Mouse (Mus musculus) hindbrain, embryonic 12.5 days (tissue): ENCODE measurements at regions not wholly inside any gene's neighbourhood (a gene's known extent, or its start where the extent isn't known, plus 50 kb on each side); places are given as distances from the start of the nearest gene placed in this dataset.
A peak's percentile ranks its signal among the peaks of the same experiment; 100 is the strongest.

Experiments used
- ATAC-seq: fragments of 200-750 bp; cut with Nextera tagmentation; 2 replicates; pipeline ENCODE4 v1.8.0; 2017; ENCODE audit warnings: moderate TSS enrichment; ENCODE audit not compliant: low FRiP score
- H3K27ac ChIP-seq: fragments of 300-500 bp; sonication (generic); 2 replicates; pipeline ENCODE4 v1.5.1; 2016; ENCODE audit warnings: mild to moderate bottlenecking
- H3K27me3 ChIP-seq: fragments of 300-500 bp; sonication (generic); 2 replicates; pipeline ENCODE4 v1.6.1; 2016; ENCODE audit warnings: mild to moderate bottlenecking
- H3K36me3 ChIP-seq: fragments of 300-500 bp; sonication (generic); 2 replicates; pipeline ENCODE4 v1.6.1; 2016; ENCODE audit warnings: mild to moderate bottlenecking
- H3K4me1 ChIP-seq: fragments of 300-500 bp; sonication (generic); 2 replicates; pipeline ENCODE4 v1.6.1; 2016
- H3K4me2 ChIP-seq: fragments of 300-500 bp; sonication (generic); replicated peaks from 2 replicates; pipeline ENCODE4 v1.6.1; 2016; ENCODE audit warnings: mild to moderate bottlenecking
- H3K4me3 ChIP-seq: fragments of 300-500 bp; sonication (generic); 2 replicates; pipeline ENCODE4 v1.5.1; 2016; ENCODE audit warnings: mild to moderate bottlenecking
- H3K9ac ChIP-seq: fragments of 300-500 bp; sonication (generic); 2 replicates; pipeline ENCODE4 v1.6.1; 2016; ENCODE audit warnings: mild to moderate bottlenecking, moderate library complexity
- H3K9me3 ChIP-seq: fragments of 300-500 bp; sonication (generic); replicated peaks from 2 replicates; pipeline ENCODE4 v1.6.1; 2016; ENCODE audit warnings: mild to moderate bottlenecking
- WGBS: fragments of 180-500 bp; shearing (Covaris S2); methylation state at CpG from one replicate; pipeline ENCODE4 v1.1.7; 2016; 5-methylcytosine and 5-hydroxymethylcytosine counted together

DNA sequence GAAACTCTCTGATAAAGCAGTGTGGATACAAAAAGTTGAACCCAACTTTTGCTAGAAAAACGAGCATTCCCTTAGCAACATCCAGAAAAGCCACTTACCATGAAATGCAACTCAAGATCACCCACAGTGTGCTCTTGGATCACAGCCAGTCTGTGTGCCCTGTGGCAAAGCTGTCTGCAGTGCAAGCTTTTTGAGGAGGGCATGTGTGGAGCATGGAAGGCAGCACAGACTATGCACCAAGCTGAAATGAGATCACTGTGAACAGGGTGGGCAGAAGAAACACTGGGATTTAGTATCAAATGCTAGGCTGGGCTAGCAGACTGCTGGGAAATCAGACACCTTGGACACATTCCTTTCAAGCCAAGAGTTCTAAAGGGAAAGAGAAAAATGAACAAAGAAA lies 162.4 kb downstream of the Sim1 start:
- no peaks in the 10 kb centered on the region for H3K4me1 ChIP-seq
- no peak overlapping the region for H3K4me2 ChIP-seq
- H3K9me3 ChIP-seq: no peaks in the 10 kb centered on the region
- H3K27ac ChIP-seq: no peak overlapping the region
- no peak for ATAC-seq
- H3K9ac ChIP-seq: no peak overlapping the region
- no peaks in the 10 kb centered on the region for H3K36me3 ChIP-seq
- no peaks in the 10 kb centered on the region for H3K27me3 ChIP-seq
- H3K4me3 ChIP-seq: no peak overlapping the region
- WGBS: 44% methylated on average over 1 of the region's 1 CpGs

DNA sequence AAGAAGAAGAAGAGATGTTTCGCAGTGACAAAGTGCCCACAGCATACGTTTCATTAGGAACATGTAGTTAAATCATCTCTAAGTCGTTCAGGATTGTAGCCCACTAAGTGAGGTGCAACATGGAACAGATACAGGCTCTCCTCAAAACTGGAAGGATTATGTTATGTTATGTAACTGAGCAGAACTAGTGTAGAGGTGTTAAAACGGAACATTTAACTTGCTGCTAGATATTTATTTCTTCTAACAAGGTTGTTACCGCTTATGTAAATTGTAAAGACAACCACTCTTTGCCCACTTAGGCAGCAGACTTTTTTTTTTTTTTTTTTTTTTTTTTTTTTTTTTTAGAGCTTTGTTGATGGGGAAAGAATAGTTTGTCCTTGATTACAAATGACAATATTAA lies 163.8 kb downstream of the Sim1 start:
- WGBS: 85% methylated on average over 5 of the region's 5 CpGs
- Histone ChIP-seq H3K4me2 (no peak overlapping the region), H3K4me3 (no peak overlapping the region), H3K9ac (no peak overlapping the region), H3K4me1 (no peaks in the 10 kb centered on the region), H3K9me3 (no peaks in the 10 kb centered on the region), H3K27me3 (no peaks in the 10 kb centered on the region), H3K36me3 (no peaks in the 10 kb centered on the region), H3K27ac (no peak overlapping the region)
- ATAC-seq: no peak

DNA sequence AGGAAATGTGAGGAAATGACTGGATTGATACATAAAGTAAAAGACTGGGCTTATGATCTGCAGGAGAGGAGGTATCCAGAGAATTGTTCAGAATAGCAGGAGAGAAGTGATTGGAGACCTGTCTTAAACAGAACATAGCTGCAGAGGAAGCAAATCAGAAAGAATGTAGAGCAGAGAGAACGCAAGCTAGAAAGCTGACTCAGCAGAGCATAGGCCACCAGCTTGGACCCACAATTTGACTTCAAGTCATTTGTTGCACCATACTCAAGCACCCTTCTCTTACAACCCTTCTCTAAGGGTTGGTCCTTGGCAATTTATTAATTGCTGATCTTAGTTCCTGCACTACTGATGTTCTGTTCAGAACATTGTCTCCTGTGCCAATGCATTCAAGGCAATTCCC lies 207.0 kb downstream of the Sim1 start:
- Histone ChIP-seq H3K27me3 (no peaks in the 10 kb centered on the region), H3K4me2 (no peak overlapping the region), H3K4me3 (no peak overlapping the region), H3K27ac (no peak overlapping the region), H3K9me3 (no peaks in the 10 kb centered on the region), H3K9ac (no peak overlapping the region), H3K4me1 (no peaks in the 10 kb centered on the region), H3K36me3 (no peaks in the 10 kb centered on the region)
- no peak for ATAC-seq
- WGBS: 94% methylated on average over 1 of the region's 1 CpGs

DNA sequence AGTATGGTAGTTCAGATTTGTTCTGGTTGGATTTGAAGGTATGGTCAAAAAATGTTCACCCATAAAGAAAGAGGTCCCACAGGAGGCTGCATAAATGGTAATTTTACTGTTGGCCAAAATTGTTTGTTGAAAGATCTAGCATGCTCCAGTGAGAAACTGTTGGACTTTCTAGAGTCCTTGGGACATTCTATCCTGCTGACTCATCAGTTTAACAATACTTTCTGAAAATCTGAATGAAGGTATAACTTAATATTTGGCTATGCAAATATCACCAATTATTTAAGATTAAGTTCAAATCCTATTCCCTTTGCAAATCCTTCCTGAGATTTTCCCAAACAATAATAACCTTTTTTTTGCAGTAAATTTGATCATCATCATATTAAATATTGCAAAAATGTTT lies 257.3 kb downstream of the Sim1 start:
- ATAC-seq: no peak
- no peak overlapping the region for H3K9ac ChIP-seq
- H3K9me3 ChIP-seq: no peaks in the 10 kb centered on the region
- H3K4me2 ChIP-seq: no peak overlapping the region
- no peaks in the 10 kb centered on the region for H3K36me3 ChIP-seq
- H3K27ac ChIP-seq: no peak overlapping the region
- peaks cover 5% of the 10 kb centered on the region; the same call in 1 of the 2 replicates for H3K4me1 ChIP-seq
- peaks cover 8% of the 10 kb centered on the region; the same call in 1 of the 2 replicates for H3K27me3 ChIP-seq
- H3K4me3 ChIP-seq: no peak overlapping the region

DNA sequence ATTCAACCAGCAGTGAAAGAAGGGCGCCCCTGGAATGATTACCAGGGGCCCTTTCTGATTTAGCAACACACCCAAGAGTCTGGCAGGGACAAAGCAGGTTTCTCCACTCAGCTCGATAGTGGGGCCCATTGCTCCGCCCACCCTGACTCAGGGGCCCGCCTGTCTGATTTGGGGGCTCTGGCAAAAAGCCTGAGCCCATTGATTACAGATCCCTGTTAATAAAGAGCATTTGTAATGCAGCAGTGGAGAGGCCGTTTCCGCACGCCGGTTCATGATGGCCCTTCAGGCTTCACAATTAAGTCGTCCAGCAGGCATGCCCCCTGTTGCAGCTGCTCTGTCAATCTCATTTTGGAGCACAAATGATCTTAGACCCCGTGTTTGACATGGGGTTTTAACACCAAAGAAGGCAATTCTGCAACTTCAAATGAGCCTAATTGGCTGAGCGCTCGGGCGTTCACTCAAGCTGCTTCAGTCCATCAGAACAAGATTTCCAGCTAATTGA lies 259.0 kb downstream of the Sim1 start:
- ATAC-seq: peak; percentile 96
- H3K27me3 ChIP-seq: peaks cover 8% of the 10 kb centered on the region; the same call in 1 of the 2 replicates
- peaks cover 5% of the 10 kb centered on the region; the same call in 1 of the 2 replicates for H3K4me1 ChIP-seq
- no peaks in the 10 kb centered on the region for H3K36me3 ChIP-seq
- 0 out of 2 replicates have a peak overlapping the region, but pooled peaks have one; percentile 6 for H3K27ac ChIP-seq
- no peak overlapping the region for H3K9ac ChIP-seq
- WGBS: 11% methylated on average over 13 of the region's 13 CpGs
- peak overlapping the region; percentile 51 for H3K4me2 ChIP-seq
- no peaks in the 10 kb centered on the region for H3K9me3 ChIP-seq
- H3K4me3 ChIP-seq: peak overlapping the region; percentile 18

DNA sequence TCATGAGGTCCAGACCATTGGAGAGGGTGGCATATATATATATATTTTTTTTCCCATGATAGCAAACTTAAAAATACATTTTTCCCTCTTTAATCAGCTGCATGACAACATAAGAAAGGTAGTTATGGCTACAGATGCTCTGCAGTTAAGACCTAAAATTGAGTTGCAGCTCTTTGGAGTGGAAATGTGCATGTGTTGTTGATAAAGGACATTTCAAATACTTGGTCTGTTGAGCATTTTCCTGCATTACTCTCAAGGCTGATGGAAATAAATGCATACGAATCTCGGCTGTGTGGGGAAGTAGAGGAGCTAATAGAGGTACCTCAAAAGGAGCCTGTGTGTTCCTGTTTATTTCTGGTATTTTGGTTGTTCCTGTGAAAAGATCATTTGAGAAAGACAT lies 259.5 kb downstream of the Sim1 start:
- Histone ChIP-seq H3K4me3 (no peak overlapping the region), H3K4me1 (peaks cover 5% of the 10 kb centered on the region; the same call in 1 of the 2 replicates), H3K9ac (no peak overlapping the region), H3K4me2 (peak overlapping the region; percentile 51), H3K36me3 (no peaks in the 10 kb centered on the region), H3K9me3 (no peaks in the 10 kb centered on the region), H3K27me3 (peaks cover 8% of the 10 kb centered on the region; the same call in 1 of the 2 replicates), H3K27ac (no peak overlapping the region)
- ATAC-seq: no peak; the same call in 1 of the 2 replicates
- WGBS: 37% methylated on average over 2 of the region's 2 CpGs

DNA sequence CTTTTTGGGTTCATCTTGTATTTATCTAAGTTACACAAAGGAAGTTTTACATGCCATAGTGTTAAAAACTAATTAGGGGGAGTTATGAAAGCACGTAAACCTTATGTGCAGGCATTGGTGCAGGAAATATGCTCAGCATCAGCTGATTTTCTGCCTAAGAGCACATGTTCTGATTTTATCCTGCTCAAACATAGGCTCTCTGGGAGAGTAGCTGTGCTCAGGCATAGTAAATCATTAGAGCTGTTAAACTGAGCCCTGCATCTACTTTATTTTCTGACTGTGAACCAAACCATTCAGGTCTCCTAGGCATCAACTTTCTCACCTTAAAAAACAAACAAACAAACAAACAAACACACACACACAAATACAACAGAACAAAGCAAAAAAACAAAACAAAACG lies 260.2 kb downstream of the Sim1 start:
- 82% methylated on average over 2 of the region's 2 CpGs for WGBS
- peaks cover 8% of the 10 kb centered on the region; the same call in 1 of the 2 replicates for H3K27me3 ChIP-seq
- H3K27ac ChIP-seq: no peak overlapping the region
- no peak for ATAC-seq
- peaks cover 5% of the 10 kb centered on the region; the same call in 1 of the 2 replicates for H3K4me1 ChIP-seq
- H3K4me3 ChIP-seq: no peak overlapping the region
- no peaks in the 10 kb centered on the region for H3K36me3 ChIP-seq
- H3K9ac ChIP-seq: no peak overlapping the region
- H3K4me2 ChIP-seq: no peak overlapping the region
- no peaks in the 10 kb centered on the region for H3K9me3 ChIP-seq

DNA sequence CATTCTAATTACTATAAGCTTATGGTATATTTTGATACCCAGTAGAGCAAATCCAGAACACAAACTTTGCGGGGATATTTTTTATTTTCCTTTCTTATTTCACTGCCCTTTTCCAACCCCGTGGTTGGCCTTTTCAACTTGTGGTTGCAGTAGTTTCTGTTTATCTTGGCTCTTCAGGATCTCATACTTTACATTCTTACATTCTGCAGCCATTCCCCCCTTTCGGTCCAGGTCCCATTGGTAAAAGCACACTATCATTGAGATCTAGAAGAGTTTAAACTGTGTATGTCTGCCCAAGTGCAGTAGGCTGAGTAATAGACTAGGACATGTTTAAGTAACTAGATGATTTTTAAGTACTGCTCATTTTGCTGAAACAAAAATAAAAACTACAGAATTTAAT lies 279.1 kb downstream of the Sim1 start:
- Histone ChIP-seq H3K27me3 (no peaks in the 10 kb centered on the region), H3K9ac (no peak overlapping the region), H3K4me2 (no peak overlapping the region), H3K27ac (no peak overlapping the region), H3K4me1 (no peaks in the 10 kb centered on the region), H3K4me3 (no peak overlapping the region), H3K9me3 (no peaks in the 10 kb centered on the region), H3K36me3 (no peaks in the 10 kb centered on the region)
- 76% methylated on average over 3 of the region's 3 CpGs for whole genome bisulfite sequencing
- no peak for ATAC-seq

DNA sequence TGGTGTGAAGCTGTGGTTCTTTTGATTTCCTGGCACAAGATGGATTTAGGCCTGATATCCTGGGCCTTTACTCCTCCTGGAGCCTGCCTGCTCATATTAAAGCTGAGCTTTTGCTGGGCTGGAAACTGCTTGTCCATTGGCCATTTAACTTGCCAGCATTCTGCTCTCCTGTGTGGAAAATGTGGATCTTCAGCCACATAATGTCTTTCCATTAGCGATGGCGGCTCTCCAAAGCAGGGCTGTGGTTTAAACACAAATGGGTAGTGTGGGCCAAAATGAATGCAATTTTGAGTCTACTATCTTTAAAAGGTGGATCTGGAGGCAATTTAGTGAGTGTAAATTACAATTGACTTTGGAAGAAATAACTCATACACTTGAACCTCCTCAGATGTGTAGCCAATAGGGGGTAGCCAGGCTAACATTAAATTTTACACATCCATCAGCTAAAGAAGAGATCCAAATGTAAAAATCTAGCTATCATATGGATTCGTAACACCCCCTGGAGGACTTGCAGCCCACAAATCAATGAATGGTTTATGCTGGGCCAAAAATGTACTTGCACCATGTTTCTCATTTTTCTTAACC lies 281.5 kb downstream of the Sim1 start:
- Histone ChIP-seq H3K9ac (no peak overlapping the region), H3K4me3 (no peak overlapping the region), H3K4me2 (no peak overlapping the region), H3K27me3 (no peaks in the 10 kb centered on the region), H3K4me1 (no peaks in the 10 kb centered on the region), H3K27ac (no peak overlapping the region), H3K9me3 (no peaks in the 10 kb centered on the region), H3K36me3 (no peaks in the 10 kb centered on the region)
- ATAC-seq: no peak
- WGBS: 96% methylated on average over 3 of the region's 3 CpGs

DNA sequence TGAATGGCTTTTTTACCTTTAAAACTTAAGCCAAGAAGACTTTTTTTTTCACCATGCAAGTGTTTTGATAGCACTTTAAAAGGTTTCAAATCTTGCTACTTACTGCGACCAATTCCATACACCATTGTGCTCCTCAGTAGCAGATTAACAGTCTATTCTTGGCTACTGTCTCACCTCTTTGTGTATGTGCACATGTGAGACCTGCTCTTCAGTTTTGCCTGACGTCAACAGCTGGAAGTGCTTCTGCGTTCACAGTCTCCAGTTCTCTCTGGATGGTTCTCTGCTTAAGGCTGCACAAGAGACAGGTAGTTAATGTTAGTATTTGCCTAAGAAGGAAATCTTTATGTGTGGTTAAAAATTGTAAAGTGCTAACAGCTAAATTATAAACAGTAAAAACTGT lies 282.1 kb downstream of the Sim1 start:
- Histone ChIP-seq H3K4me3 (no peak overlapping the region), H3K9ac (no peak overlapping the region), H3K9me3 (no peaks in the 10 kb centered on the region), H3K36me3 (no peaks in the 10 kb centered on the region), H3K27me3 (no peaks in the 10 kb centered on the region), H3K27ac (no peak overlapping the region), H3K4me1 (no peaks in the 10 kb centered on the region), H3K4me2 (no peak overlapping the region)
- 74% methylated on average over 3 of the region's 3 CpGs for WGBS
- ATAC-seq: no peak

DNA sequence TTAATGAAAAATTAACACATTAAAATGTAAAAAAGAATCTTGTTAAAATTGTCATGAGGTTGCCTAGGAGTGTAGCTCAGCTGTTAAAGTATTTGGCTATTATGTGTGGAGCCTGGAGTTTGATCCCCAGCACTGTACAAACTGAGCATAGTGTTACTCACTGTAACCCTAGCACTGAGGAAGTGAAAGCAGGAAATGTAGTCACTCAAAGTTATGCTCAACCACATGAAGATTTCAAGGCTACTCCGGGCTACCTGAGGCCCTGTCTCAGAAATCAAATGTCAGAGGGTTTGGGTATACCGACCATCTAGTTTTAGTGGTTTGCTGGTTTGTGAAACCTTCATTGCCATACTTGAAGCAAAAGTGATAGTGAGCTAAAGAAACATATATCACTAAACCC lies 287.2 kb downstream of the Sim1 start:
- no peak overlapping the region for H3K27ac ChIP-seq
- no peaks in the 10 kb centered on the region for H3K4me1 ChIP-seq
- 86% methylated on average over 2 of the region's 2 CpGs for WGBS
- H3K27me3 ChIP-seq: no peaks in the 10 kb centered on the region
- no peak overlapping the region for H3K4me3 ChIP-seq
- no peak overlapping the region for H3K9ac ChIP-seq
- no peak overlapping the region for H3K4me2 ChIP-seq
- no peaks in the 10 kb centered on the region for H3K36me3 ChIP-seq
- ATAC-seq: no peak
- no peaks in the 10 kb centered on the region for H3K9me3 ChIP-seq

DNA sequence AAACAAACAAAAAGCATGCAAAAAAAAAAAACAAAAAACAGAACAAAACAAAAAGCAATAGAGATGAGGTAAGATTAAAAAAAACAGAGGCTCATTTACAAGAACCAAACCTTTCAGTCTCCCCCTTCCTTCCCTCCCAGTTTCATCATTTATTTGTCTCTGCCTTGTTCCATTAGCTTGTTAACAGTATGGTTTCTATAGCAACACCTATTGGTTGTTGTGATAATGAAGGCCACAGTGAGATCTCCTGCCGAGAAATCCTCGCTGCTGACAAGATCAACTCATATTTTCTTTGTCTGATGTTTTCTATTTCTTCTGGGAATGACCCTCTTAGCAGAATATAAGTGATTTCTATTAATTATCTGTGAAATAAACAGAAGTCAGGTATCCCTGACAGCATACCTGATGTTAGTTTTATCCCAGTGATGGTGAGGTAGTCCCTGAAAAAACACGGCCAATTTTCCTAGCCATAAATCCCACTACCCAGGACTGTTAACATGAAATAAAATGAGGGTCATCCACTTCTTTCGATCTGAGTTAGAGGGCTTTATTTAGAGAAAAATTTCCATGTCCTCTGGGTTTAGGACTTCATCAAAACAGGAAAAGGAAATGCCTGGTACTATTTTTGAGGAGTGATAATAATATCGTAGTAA lies 288.9 kb upstream of the Gm49339 start:
- no peak overlapping the region for H3K4me3 ChIP-seq
- no peaks in the 10 kb centered on the region for H3K4me1 ChIP-seq
- no peaks in the 10 kb centered on the region for H3K27me3 ChIP-seq
- WGBS: 44% methylated on average over 5 of the region's 5 CpGs
- H3K27ac ChIP-seq: no peak overlapping the region
- ATAC-seq: peak; percentile 71
- no peaks in the 10 kb centered on the region for H3K9me3 ChIP-seq
- no peaks in the 10 kb centered on the region for H3K36me3 ChIP-seq
- no peak overlapping the region for H3K4me2 ChIP-seq
- H3K9ac ChIP-seq: no peak overlapping the region

DNA sequence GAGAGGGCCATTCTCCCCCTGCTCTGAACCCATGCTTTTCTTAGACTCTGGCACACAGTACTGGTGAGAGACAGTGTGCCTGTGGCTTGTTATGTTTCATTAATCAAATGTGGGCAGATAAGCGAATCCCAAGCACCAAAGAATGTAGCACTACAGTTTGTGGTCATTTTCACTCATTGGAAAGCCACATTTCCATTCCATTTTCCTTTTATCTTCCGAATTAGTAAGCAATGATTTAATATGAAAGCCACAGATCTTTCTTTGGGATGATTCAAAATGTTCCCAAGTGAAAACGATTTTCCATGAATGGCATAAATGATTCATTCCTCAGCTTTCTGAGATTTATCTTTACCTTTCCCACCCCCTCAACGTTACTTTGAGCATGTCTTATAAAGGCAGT lies 260.9 kb upstream of the Gm49339 start:
- Histone ChIP-seq H3K4me3 (no peak overlapping the region), H3K27me3 (no peaks in the 10 kb centered on the region), H3K9me3 (no peaks in the 10 kb centered on the region), H3K4me2 (no peak overlapping the region), H3K4me1 (no peaks in the 10 kb centered on the region), H3K36me3 (no peaks in the 10 kb centered on the region), H3K27ac (no peak overlapping the region), H3K9ac (no peak overlapping the region)
- 82% methylated on average over 4 of the region's 4 CpGs for WGBS
- no peak for ATAC-seq
